Mouse (Mus musculus) kidney, embryonic 14.5 days (tissue): ENCODE results near the gene Cpne6. TPM values are rescaled to one million over a fixed set of nuclear protein-coding genes. Genes with fewer than 3 reads are reported as not detected.
A peak's percentile ranks its signal among the peaks of the same experiment; 100 is the strongest.

Experiments
- ATAC-seq: fragments of 200-750 bp; cut with Nextera tagmentation; 2 replicates; pipeline ENCODE4 v1.8.0; 2017; ENCODE audit warnings: moderate number of reproducible peaks, mild to moderate bottlenecking, moderate TSS enrichment, moderate library complexity; ENCODE audit not compliant: low FRiP score, low TSS enrichment
- H3K27ac ChIP-seq: fragments of 300-500 bp; sonication (generic); 2 replicates; pipeline ENCODE4 v1.5.1; 2014; ENCODE audit warnings: low read depth, mild to moderate bottlenecking, low read length, moderate library complexity, mixed read lengths
- H3K27me3 ChIP-seq: fragments of 300-500 bp; sonication (generic); 2 replicates; pipeline ENCODE4 v1.6.1; 2014; ENCODE audit warnings: mild to moderate bottlenecking, low read length; ENCODE audit not compliant: control insufficient read depth, insufficient read depth
- H3K36me3 ChIP-seq: fragments of 300-500 bp; sonication (generic); 2 replicates; pipeline ENCODE4 v1.6.1; 2014; ENCODE audit warnings: low read length, mixed read lengths; ENCODE audit not compliant: control insufficient read depth, insufficient read depth
- H3K4me1 ChIP-seq: fragments of 300-500 bp; sonication (generic); 2 replicates; pipeline ENCODE4 v1.6.1; 2014; ENCODE audit warnings: low read length, mixed read lengths; ENCODE audit not compliant: control insufficient read depth, insufficient read depth
- H3K4me2 ChIP-seq: fragments of 300-500 bp; sonication (generic); replicated peaks from 2 replicates; pipeline ENCODE4 v1.6.1; 2014; ENCODE audit warnings: low read depth, mild to moderate bottlenecking, low read length
- H3K4me3 ChIP-seq: fragments of 300-500 bp; sonication (generic); 2 replicates; pipeline ENCODE4 v1.5.1; 2014; ENCODE audit warnings: mild to moderate bottlenecking, low read length
- H3K9ac ChIP-seq: fragments of 300-500 bp; sonication (generic); 2 replicates; pipeline ENCODE4 v1.6.1; 2014; ENCODE audit warnings: low read depth, mild to moderate bottlenecking, low read length, moderate library complexity
- H3K9me3 ChIP-seq: fragments of 300-500 bp; sonication (generic); 2 replicates; pipeline ENCODE4 v1.6.1; 2016; ENCODE audit warnings: low read length; ENCODE audit not compliant: control insufficient read depth
- WGBS: fragments of 180-500 bp; shearing (Covaris S2); extraction: QIAGEN DNeasy Blood & Tissue Kit; methylation state at CpG from one replicate; pipeline ENCODE4 v1.1.7; 2014; 5-methylcytosine and 5-hydroxymethylcytosine counted together
- polyA plus RNA-seq: library from polyadenylated mRNA; unstranded; fragments of >200 nt; fragmentation: Nextera tagmentation; extraction: Ambion mirVana; gene quantifications from 2 replicates; pipeline ENCODE4 v1.2.1, GENCODE M21; 2014

The Cpne6 gene
- polyA plus RNA-seq, result 0.18 TPM in 1 of 2 replicates, not detected in the other

DNA sequence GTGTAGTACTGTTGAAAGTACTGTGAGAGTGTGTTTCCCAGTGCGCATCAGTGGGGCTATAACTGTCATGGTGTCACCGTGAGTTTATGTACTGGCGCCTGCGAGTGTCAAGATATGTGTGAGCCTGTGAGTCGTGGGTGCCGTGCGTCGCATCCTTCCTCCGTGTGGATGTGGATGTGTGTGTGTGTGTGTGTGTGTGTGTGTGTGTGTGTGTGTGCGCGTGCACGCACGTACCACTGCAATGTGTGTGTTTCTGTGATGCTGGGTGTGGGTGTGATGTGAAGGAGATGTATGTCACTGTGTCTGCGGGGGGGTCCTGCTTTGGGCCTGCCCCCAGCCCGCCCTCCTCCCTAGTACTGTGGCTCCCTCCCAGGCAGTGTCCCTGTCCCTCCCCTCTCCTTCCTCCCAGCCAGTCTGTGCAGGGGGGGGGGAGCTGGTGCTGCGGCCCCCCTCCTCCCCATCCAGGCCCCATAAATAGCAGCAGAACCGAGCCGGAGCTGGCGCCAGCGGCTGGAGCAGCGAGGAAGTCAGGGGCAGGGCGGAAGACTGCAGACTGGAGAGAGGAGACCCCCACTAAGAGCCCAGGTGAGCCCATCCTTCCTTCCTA lies at the start of gene Cpne6:
TSS of gene Cpne6 (plus strand) at position 321 of the 607 bp plus-strand sequence.
- Histone ChIP-seq H3K27me3 (peaks cover 8% of the 10 kb centered on the region; the same call in 1 of the 2 replicates), H3K27ac (no peak within 1 kb of the TSS), H3K9ac (no peak within 1 kb of the TSS), H3K9me3 (no peaks in the 10 kb centered on the region), H3K36me3 (no peaks in the 10 kb centered on the region), H3K4me1 (0 out of 2 replicates have a peak, but pooled peaks cover 3% of the 10 kb centered on the region), H3K4me3 (no peak within 1 kb of the TSS), H3K4me2 (no peak within 1 kb of the TSS)
- ATAC-seq, result no peak
- WGBS, result 68% methylated on average over 20 of the region's 22 CpGs

DNA sequence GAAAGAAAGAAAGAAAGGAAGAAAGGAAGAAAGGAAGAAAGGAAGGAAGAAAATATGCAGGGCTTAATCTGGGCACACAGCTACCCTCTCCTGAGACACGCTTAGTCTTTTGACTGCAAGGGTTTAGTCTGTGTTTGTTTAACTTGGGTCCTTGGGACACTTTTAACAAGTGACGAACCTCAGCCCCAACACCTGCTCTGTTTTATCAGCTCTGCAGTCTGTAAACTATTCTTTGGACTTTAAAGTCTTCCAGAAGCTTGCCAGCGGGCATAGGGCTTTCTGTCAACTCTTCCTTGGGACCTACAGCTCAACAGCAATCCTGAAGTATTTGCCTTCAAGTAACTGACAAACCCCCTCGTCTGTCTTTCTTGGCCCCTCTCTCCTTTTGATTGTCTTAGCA lies 48.5 kb upstream of the Cpne6 start:
- no peak overlapping the region for H3K27ac ChIP-seq
- H3K27me3 ChIP-seq, result no peaks in the 10 kb centered on the region
- H3K36me3 ChIP-seq, result no peaks in the 10 kb centered on the region
- 60% methylated on average over 4 of the region's 4 CpGs for WGBS
- no peaks in the 10 kb centered on the region for H3K9me3 ChIP-seq
- H3K9ac ChIP-seq, result no peak overlapping the region
- no peak overlapping the region for H3K4me3 ChIP-seq
- H3K4me2 ChIP-seq, result no peak overlapping the region
- no peak for ATAC-seq
- peaks cover 5% of the 10 kb centered on the region for H3K4me1 ChIP-seq

DNA sequence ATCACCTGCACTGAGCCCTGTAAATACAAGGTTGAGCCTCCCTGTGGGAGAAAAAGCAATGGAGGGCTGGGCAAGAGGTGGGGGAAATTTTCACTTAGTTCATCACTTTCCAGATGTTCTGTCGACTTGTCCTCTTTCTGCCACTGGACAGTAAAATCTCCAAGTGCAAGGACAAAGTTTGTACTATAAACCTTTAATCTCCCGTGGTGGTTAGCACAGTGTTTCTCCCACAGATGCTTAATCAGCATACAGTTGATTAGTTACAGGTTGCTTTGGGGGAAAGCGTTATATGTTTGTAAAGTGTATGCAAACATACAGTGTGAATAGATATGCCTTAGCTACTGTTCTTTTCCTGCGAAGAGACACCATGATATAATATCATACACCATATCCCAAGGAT lies 43.8 kb upstream of the Cpne6 start:
- H3K27ac ChIP-seq, result no peak overlapping the region
- H3K36me3 ChIP-seq, result no peaks in the 10 kb centered on the region
- H3K9ac ChIP-seq, result no peak overlapping the region
- peaks cover 5% of the 10 kb centered on the region; the same call in 1 of the 2 replicates for H3K4me1 ChIP-seq
- 70% methylated on average over 4 of the region's 4 CpGs for WGBS
- ATAC-seq, result no peak
- no peaks in the 10 kb centered on the region for H3K27me3 ChIP-seq
- no peak overlapping the region for H3K4me2 ChIP-seq
- H3K9me3 ChIP-seq, result no peaks in the 10 kb centered on the region
- no peak overlapping the region for H3K4me3 ChIP-seq

DNA sequence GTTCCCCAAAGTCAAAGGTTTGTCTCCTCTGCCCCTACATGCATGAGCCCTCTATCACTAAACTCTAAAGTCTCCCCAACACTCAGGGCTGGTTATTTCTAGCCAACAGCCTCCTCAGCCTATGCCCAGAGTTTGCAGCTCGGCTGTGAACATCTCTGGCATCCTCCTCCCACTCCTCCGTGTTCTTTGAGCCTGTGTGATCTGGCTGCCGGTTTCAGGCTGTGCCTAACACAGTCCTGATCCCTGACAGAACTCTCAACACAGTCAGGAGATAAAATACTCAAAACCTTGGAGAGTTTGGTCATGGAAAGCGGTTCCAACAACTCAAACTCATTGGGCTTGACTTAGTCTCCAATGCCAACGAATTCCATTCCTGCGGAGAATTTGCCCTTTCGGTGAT lies 43.1 kb upstream of the Cpne6 start:
- Histone ChIP-seq H3K9ac (no peak overlapping the region), H3K4me1 (peaks cover 5% of the 10 kb centered on the region; the same call in 1 of the 2 replicates), H3K4me3 (no peak overlapping the region), H3K4me2 (no peak overlapping the region), H3K27ac (no peak overlapping the region), H3K27me3 (no peaks in the 10 kb centered on the region), H3K36me3 (no peaks in the 10 kb centered on the region), H3K9me3 (no peaks in the 10 kb centered on the region)
- 69% methylated on average over 7 of the region's 7 CpGs for WGBS
- ATAC-seq, result no peak

- no peaks in the 10 kb centered on the region for H3K27me3 ChIP-seq
- H3K4me3 ChIP-seq, result no peak overlapping the region
- H3K36me3 ChIP-seq, result no peaks in the 10 kb centered on the region
- H3K4me2 ChIP-seq, result no peak overlapping the region
- no peak for ATAC-seq
- H3K9ac ChIP-seq, result no peak overlapping the region
- peaks cover 5% of the 10 kb centered on the region; the same call in 1 of the 2 replicates for H3K4me1 ChIP-seq
- no peak overlapping the region for H3K27ac ChIP-seq
- 68% methylated on average over 2 of the region's 2 CpGs for WGBS
- H3K9me3 ChIP-seq, result no peaks in the 10 kb centered on the region
Measured at GRCm38 (mm10) chr14:55468301-55468741, 41.9 kb upstream of the Cpne6 start.

DNA sequence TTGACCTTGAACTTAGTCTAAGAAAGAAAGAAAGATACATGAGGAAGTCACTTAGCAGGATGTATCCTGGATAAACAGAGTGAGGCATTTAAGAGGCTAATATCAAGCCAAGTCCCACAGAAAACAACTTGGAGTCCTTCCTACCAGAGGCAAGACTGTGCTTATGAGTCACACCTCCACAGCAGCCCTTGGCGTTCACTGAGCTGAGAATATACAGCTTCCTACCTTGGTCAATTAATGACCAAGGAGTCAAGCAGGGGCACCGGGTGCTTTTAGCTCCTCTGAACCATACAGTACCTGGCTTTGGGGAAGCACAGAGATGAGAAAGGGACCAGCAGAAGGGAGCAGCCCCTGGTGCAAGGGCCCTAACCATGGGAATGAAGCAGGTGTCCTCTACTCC lies 41.2 kb upstream of the Cpne6 start:
- H3K27ac ChIP-seq, result peak overlapping the region; percentile 55; the same call in 1 of the 2 replicates

DNA sequence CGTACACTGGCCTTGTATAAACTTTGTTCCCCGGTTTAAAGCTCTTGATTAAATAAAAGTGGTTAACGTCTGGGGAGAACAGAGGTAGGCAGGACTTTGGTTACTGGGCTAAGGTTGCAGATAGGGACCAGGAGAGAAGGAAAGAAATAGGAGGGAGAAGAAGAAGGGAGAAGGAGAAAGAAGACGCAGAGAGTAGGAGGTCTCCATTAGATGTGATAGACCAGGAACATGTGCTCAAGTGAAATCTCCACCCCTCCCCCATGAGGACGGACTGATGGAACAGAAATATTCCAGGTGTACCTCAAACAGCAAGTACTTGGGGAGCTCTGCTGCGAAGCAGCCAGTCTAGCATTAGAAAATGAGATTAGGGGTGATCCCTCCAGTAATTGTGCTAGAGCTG lies 40.4 kb upstream of the Cpne6 start:
- Histone ChIP-seq H3K27ac (no peak overlapping the region), H3K4me2 (no peak overlapping the region), H3K9ac (no peak overlapping the region), H3K36me3 (no peaks in the 10 kb centered on the region), H3K9me3 (no peaks in the 10 kb centered on the region), H3K4me1 (peaks cover 5% of the 10 kb centered on the region; the same call in 1 of the 2 replicates), H3K27me3 (no peaks in the 10 kb centered on the region), H3K4me3 (no peak overlapping the region)
- 73% methylated on average over 6 of the region's 6 CpGs for WGBS
- no peak for ATAC-seq

More for the DNA sequence above, 41.2 kb upstream of the Cpne6 start:
- H3K4me1 ChIP-seq, result peaks cover 5% of the 10 kb centered on the region; the same call in 1 of the 2 replicates
- H3K36me3 ChIP-seq, result no peaks in the 10 kb centered on the region
- 34% methylated on average over 2 of the region's 2 CpGs for WGBS
- no peak overlapping the region for H3K9ac ChIP-seq
- H3K9me3 ChIP-seq, result no peaks in the 10 kb centered on the region
- H3K27me3 ChIP-seq, result no peaks in the 10 kb centered on the region
- peak; percentile 84 for ATAC-seq
- no peak overlapping the region for H3K4me2 ChIP-seq
- no peak overlapping the region for H3K4me3 ChIP-seq

DNA sequence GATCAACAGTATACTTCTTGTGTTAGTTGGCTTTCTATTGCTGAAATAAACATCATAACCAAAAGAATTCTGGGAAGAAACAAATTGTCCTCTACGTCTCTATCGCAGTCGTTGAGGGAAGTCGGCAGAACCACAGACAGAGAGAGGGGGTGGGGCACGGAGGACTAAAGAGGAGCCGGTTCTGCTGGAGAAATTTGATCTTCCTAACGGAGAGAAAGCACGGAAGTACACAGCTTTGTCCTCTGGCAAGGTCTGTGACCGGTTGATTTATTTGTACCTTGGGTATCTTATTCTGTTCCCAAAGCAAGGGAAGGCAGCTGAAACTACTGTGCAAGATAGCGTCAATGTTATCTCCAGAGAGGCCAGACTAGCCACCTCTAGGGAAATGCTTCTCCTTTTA lies 39.4 kb upstream of the Cpne6 start:
- no peak overlapping the region for H3K9ac ChIP-seq
- H3K9me3 ChIP-seq, result no peaks in the 10 kb centered on the region
- H3K4me1 ChIP-seq, result peaks cover 5% of the 10 kb centered on the region; the same call in 1 of the 2 replicates
- no peak for ATAC-seq
- H3K27me3 ChIP-seq, result no peaks in the 10 kb centered on the region
- H3K27ac ChIP-seq, result no peak overlapping the region
- peak overlapping the region; percentile 12; the same call in 1 of the 2 replicates for H3K4me2 ChIP-seq
- no peak overlapping the region; the same call in 1 of the 2 replicates for H3K4me3 ChIP-seq
- H3K36me3 ChIP-seq, result no peaks in the 10 kb centered on the region
- WGBS, result 3% methylated on average over 10 of the region's 10 CpGs

GRCm38 (mm10) chr14:55475654-55476053 lies 34.6 kb upstream of the Cpne6 start:
- Histone ChIP-seq H3K36me3 (peaks cover 2% of the 10 kb centered on the region), H3K4me2 (no peak overlapping the region), H3K27me3 (no peaks in the 10 kb centered on the region), H3K9me3 (no peaks in the 10 kb centered on the region), H3K4me1 (peaks cover 7% of the 10 kb centered on the region; the same call in 1 of the 2 replicates), H3K27ac (no peak overlapping the region), H3K9ac (no peak overlapping the region), H3K4me3 (no peak overlapping the region)
- ATAC-seq, result no peak
- WGBS, result 63% methylated on average over 2 of the region's 2 CpGs
